Mouse (Mus musculus) heart, embryonic 12.5 days (tissue): ENCODE data around the gene Pnpla7. TPM values are rescaled to one million over a fixed set of nuclear protein-coding genes. Genes with fewer than 3 reads are reported as not detected.
A peak's percentile ranks its signal among the peaks of the same experiment; 100 is the strongest.
"Not testable (repeated sequence)": the region's sequence is repeated elsewhere in the genome, so short reads cannot be mapped to it uniquely, and the experiment has no call there.

Experiments used
- ATAC-seq: fragments of 200-750 bp; cut with Nextera tagmentation; 2 replicates; pipeline ENCODE4 v1.8.0; 2017; ENCODE audit warnings: moderate TSS enrichment, moderate library complexity; ENCODE audit not compliant: insufficient number of reproducible peaks, low FRiP score
- H3K27ac ChIP-seq: fragments of 300-500 bp; sonication (generic); 2 replicates; pipeline ENCODE4 v1.5.1; 2016; ENCODE audit warnings: mild to moderate bottlenecking, moderate library complexity; ENCODE audit not compliant: poor library complexity, severe bottlenecking
- H3K27me3 ChIP-seq: fragments of 300-500 bp; sonication (generic); replicated peaks from 2 replicates; pipeline ENCODE4 v1.6.1; 2016; ENCODE audit warnings: mild to moderate bottlenecking, moderate library complexity
- H3K36me3 ChIP-seq: fragments of 300-500 bp; sonication (generic); 2 replicates; pipeline ENCODE4 v1.6.1; 2016; ENCODE audit warnings: mild to moderate bottlenecking, moderate library complexity
- H3K4me1 ChIP-seq: fragments of 300-500 bp; sonication (generic); replicated peaks from 2 replicates; pipeline ENCODE4 v1.6.1; 2016; ENCODE audit warnings: mild to moderate bottlenecking
- H3K4me2 ChIP-seq: fragments of 300-500 bp; sonication (generic); 2 replicates; pipeline ENCODE4 v1.6.1; 2016; ENCODE audit warnings: mild to moderate bottlenecking, moderate library complexity
- H3K4me3 ChIP-seq: fragments of 300-500 bp; sonication (generic); 2 replicates; pipeline ENCODE4 v1.5.1; 2016; ENCODE audit warnings: mild to moderate bottlenecking
- H3K9ac ChIP-seq: fragments of 300-500 bp; sonication (generic); 2 replicates; pipeline ENCODE4 v1.6.1; 2016; ENCODE audit warnings: mild to moderate bottlenecking, moderate library complexity
- H3K9me3 ChIP-seq: fragments of 300-500 bp; sonication (generic); replicated peaks from 2 replicates; pipeline ENCODE4 v1.6.1; 2016; ENCODE audit warnings: mild to moderate bottlenecking, moderate library complexity
- WGBS: fragments of 180-500 bp; shearing (Covaris S2); methylation state at CpG from one replicate; pipeline ENCODE4 v1.1.7; 2016; 5-methylcytosine and 5-hydroxymethylcytosine counted together
- polyA plus RNA-seq: library from polyadenylated mRNA; unstranded; fragments of >200 nt; fragmentation: Nextera tagmentation; extraction: Ambion mirVana; gene quantifications from 2 replicates; pipeline ENCODE4 v1.2.1, GENCODE M21; 2016

Gene Pnpla7
- 9.5 and 11.3 TPM in 2 replicates for polyA plus RNA-seq

DNA sequence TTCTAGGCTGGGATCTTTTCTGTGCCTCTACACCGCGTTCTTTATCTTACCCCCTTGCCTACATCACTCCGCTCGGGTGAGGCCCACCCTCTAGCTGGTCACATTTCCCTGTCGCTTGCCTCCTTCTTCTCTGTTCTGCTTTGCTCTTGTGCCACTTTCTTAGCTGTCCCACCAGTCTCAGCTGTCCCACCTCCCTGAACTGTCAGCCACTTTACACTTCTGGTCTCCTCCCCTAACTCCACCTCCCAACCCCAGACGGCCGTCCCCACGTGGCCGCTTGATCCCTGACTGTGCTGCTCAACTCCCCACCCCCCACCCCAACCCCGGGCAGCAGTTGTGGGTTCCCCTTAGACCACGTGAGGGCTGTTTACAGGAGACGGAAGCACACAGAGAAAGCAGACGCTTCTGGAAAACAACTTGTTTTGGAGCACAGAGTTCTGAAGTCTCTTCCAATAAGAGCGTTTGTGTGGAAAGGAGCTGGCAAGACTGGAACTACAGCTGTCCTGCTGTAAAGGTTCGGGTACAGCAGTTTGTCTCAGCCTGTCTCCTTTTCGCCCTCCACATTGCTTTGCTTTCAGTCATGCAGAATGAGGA is at the start of gene Pnpla7:
Gene Pnpla7 (plus strand): TSS at position 330 of the 594 bp plus-strand sequence.
- under 1% methylated on average over 16 of the region's 16 CpGs for WGBS
- H3K4me1 ChIP-seq: peaks cover 13% of the 10 kb centered on the region
- peak; percentile 81 for ATAC-seq

GRCm38 (mm10) chr2:24926345-24926964 is 49.4 kb upstream of the Pnpla7 start:
- no peak for ATAC-seq
- 75% methylated on average over 9 of the region's 9 CpGs for WGBS
- Histone ChIP-seq H3K27me3 (peaks cover 5% of the 10 kb centered on the region; the same call in 1 of the 2 replicates), H3K36me3 (no peaks in the 10 kb centered on the region), H3K9ac (no peak overlapping the region), H3K4me1 (no peaks in the 10 kb centered on the region), H3K4me3 (no peak overlapping the region), H3K9me3 (no peaks in the 10 kb centered on the region), H3K27ac (no peak overlapping the region), H3K4me2 (no peak overlapping the region)

More for the DNA sequence above, at the start of gene Pnpla7:
- H3K27ac ChIP-seq: peak within 1 kb of the TSS; percentile 96
- peak within 1 kb of the TSS; percentile 95 for H3K9ac ChIP-seq
- no peaks in the 10 kb centered on the region for H3K9me3 ChIP-seq
- peak within 1 kb of the TSS; percentile 97 for H3K4me3 ChIP-seq
- H3K27me3 ChIP-seq: no peaks in the 10 kb centered on the region
- peaks cover 23% of the 10 kb centered on the region for H3K36me3 ChIP-seq
- peak within 1 kb of the TSS; percentile 98 for H3K4me2 ChIP-seq

DNA sequence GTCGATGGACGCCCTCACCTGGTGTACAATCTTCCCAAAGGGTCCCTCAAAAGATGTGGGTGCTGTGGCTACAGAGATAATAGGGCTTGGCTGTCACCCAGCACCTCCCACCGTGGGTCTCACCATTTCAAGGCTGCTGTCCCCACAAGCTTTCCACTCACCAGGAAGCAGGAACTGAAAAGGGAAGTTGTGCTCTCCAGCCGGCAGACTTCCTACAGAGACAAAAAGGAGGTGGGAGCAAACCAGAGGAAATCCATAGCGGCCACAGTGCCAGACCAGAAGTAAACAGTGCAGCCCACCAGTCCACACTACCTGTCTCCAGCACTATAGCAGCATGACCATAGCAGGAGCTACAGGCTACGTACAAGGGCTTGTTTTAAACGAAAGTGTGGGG is 48.9 kb upstream of the Pnpla7 start:
- H3K27me3 ChIP-seq: peaks cover 5% of the 10 kb centered on the region; the same call in 1 of the 2 replicates
- H3K9me3 ChIP-seq: no peaks in the 10 kb centered on the region
- no peak for ATAC-seq
- H3K9ac ChIP-seq: no peak overlapping the region
- H3K4me1 ChIP-seq: no peaks in the 10 kb centered on the region
- H3K4me2 ChIP-seq: no peak overlapping the region
- 59% methylated on average over 7 of the region's 7 CpGs for WGBS
- no peak overlapping the region for H3K27ac ChIP-seq
- H3K4me3 ChIP-seq: no peak overlapping the region
- H3K36me3 ChIP-seq: no peaks in the 10 kb centered on the region

DNA sequence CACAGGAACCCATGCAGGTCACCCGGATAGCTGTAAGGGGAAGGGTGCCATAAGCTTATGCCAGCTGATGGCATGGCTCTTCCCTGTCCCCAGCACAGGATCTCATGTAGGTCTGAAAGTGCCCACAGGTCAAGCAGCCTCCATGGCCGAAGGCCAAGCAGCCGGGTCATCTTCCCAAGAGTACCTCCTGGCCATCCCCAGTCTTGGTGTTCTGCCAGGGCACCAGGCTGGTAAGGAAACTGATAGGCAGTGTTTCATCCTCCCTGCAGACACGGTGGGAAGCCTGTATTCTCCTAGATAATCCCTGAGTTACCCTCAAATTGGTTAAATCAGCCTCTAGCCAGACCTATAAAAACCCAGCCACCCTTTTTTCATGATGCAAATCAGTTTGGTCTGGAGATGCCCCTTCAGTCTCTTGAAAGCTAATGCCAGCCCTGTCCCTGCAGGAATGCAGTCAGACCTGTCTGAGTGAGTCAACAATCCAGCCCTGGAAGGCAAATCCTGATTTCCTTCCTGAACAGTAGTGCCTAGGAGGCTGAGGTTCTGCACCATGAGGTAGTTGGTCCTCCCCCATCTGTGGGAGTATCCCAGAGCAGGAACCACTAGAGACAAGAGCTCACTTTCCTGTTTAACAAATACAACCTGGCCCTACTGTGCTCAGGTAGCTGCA is 47.9 kb upstream of the Pnpla7 start:
- no peak overlapping the region for H3K27ac ChIP-seq
- ATAC-seq: no peak
- no peaks in the 10 kb centered on the region for H3K36me3 ChIP-seq
- H3K4me2 ChIP-seq: no peak overlapping the region
- H3K9me3 ChIP-seq: no peaks in the 10 kb centered on the region
- peaks cover 5% of the 10 kb centered on the region; the same call in 1 of the 2 replicates for H3K27me3 ChIP-seq
- no peak overlapping the region for H3K4me3 ChIP-seq
- H3K4me1 ChIP-seq: no peaks in the 10 kb centered on the region
- 63% methylated on average over 4 of the region's 4 CpGs for WGBS
- no peak overlapping the region for H3K9ac ChIP-seq

DNA sequence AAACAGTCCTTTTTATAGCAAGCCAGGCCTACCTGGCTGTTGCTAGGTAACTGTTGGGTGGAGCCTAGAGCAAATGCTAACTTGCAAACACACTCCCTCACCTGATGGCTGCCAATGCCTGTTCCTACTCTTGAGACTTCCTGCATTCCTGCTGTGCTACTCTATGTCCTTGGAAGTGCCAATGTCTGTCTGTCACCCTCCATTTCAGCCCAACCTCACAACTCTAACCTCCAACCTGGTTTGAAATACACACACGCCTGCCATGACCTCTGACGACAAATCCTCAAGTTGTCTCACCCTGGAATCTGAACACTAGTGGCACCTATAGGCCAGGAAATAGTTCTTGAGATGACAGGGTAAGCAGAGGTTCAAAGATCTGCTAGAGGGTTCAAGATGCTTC is 46.7 kb upstream of the Pnpla7 start:
- Histone ChIP-seq H3K9me3 (no peaks in the 10 kb centered on the region), H3K27ac (no peak overlapping the region), H3K4me1 (peaks cover 1% of the 10 kb centered on the region), H3K4me2 (no peak overlapping the region), H3K27me3 (peaks cover 5% of the 10 kb centered on the region; the same call in 1 of the 2 replicates), H3K36me3 (no peaks in the 10 kb centered on the region), H3K4me3 (no peak overlapping the region), H3K9ac (no peak overlapping the region)
- 54% methylated on average over 2 of the region's 2 CpGs for WGBS
- ATAC-seq: no peak

DNA sequence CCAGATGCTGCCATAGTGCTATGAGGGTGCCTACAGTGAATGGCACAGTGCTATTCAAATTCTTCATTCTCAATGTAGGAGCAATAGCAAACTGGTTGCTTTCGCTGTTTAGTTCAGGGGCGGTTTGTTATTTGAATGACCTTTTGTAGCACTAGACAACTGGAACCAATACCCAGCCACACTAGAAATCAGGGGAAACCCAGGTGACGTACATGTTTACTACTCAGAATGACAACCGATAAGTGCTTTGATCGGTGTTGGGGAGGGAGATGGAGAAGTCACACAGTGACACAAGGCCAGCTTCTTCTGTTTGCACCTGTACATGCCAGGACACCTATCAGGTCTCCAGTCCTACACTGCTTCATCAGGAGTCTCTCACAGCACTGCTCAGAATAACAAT is 46.2 kb upstream of the Pnpla7 start:
- Histone ChIP-seq H3K9me3 (no peaks in the 10 kb centered on the region), H3K27me3 (peaks cover 5% of the 10 kb centered on the region; the same call in 1 of the 2 replicates), H3K36me3 (no peaks in the 10 kb centered on the region), H3K4me3 (no peak overlapping the region), H3K4me1 (peaks cover 6% of the 10 kb centered on the region), H3K27ac (no peak overlapping the region), H3K4me2 (no peak overlapping the region), H3K9ac (no peak overlapping the region)
- 87% methylated on average over 5 of the region's 5 CpGs for WGBS
- ATAC-seq: no peak

DNA sequence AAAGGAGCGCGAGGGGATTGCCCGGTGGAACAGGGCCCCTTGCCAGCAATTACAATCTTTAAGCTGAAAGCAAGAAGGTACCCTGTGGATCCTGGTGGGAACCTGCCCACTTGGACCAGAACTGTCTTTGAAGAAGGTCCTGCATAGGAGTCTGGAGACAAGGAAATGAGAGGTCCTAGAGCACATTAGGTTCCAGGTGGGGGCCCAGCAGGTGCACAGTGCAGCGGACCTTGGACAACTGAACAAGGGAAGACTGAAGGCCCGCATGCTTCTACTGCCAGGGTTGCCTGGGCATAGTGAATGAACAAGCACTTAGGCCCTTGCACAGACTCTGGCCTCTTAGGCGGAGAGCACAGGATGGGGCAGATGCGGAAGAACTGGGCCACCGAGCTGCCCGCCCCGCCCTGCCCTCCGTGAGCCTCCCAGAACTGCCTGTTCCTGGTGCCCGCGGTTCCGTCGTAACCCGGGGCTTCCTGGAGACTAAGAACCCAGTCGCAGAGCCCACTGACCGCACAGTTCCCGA is 41.3 kb upstream of the Pnpla7 start:
- 6% methylated on average over 19 of the region's 19 CpGs for WGBS
- Histone ChIP-seq H3K27ac (no peak overlapping the region), H3K9ac (peak overlapping the region; percentile 71), H3K27me3 (peaks cover 9% of the 10 kb centered on the region), H3K4me2 (peak overlapping the region; percentile 94), H3K4me3 (peak overlapping the region; percentile 64), H3K4me1 (peaks cover 11% of the 10 kb centered on the region), H3K36me3 (no peaks in the 10 kb centered on the region), H3K9me3 (no peaks in the 10 kb centered on the region)
- ATAC-seq: peak; percentile 68

DNA sequence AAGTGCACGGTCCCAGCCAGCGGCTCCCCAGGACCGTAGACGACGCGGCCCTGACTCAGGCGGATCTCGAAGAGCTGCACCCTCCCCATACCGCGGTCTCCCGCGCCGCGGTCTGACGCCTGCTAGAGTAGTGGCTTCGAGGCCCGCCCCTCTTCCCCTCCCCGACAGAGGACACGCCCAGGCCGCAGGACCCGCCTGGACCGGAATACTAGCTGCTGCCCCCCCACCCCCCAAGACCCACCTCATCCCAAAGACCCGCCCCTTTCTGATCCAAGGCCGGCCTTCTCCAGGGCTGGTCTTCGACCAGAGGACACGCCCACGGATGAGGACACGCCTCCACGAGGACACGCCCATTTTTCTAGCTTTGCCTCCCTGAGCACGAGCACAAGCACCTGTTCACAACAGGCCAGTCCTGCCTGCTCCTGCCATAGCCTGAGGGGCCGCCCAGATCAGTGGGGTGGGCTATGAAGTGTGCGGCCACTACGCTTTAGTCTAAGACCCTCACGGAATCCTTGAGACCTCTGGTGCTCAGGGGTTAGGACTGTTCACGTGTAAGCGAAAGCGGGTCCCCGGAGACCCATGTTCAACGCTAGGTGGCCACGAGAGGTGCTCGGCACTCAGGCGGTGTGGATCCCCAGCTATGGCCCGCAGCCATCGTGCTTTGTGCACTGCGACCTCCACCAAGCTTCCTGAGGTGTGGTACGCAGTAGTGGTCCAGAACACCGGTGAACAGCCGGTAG is 40.6 kb upstream of the Pnpla7 start, which contains the start of gene Arrdc1:
Gene Arrdc1 (minus strand): TSS at position 196 of the 740 bp plus-strand sequence.
- H3K9ac ChIP-seq: peak within 1 kb of the TSS; percentile 71
- WGBS: under 1% methylated on average over 48 of the region's 49 CpGs
- no peaks in the 10 kb centered on the region for H3K9me3 ChIP-seq
- ATAC-seq: peak; percentile 95
- H3K4me3 ChIP-seq: peak within 1 kb of the TSS; percentile 64
- H3K27me3 ChIP-seq: peaks cover 13% of the 10 kb centered on the region; the same call in 1 of the 2 replicates
- H3K4me1 ChIP-seq: peaks cover 11% of the 10 kb centered on the region
- H3K4me2 ChIP-seq: peak within 1 kb of the TSS; percentile 94
- H3K27ac ChIP-seq: no peak within 1 kb of the TSS
- no peaks in the 10 kb centered on the region for H3K36me3 ChIP-seq

GRCm38 (mm10) chr2:24942092-24942491 is 33.7 kb upstream of the Pnpla7 start:
- H3K9me3 ChIP-seq: no peaks in the 10 kb centered on the region
- no peaks in the 10 kb centered on the region for H3K36me3 ChIP-seq
- no peaks in the 10 kb centered on the region for H3K4me1 ChIP-seq
- no peak overlapping the region for H3K9ac ChIP-seq
- peaks cover 13% of the 10 kb centered on the region; the same call in 1 of the 2 replicates for H3K27me3 ChIP-seq
- no peak overlapping the region for H3K27ac ChIP-seq
- H3K4me2 ChIP-seq: no peak overlapping the region
- no peak for ATAC-seq
- 66% methylated on average over 4 of the region's 4 CpGs for WGBS
- no peak overlapping the region for H3K4me3 ChIP-seq

DNA sequence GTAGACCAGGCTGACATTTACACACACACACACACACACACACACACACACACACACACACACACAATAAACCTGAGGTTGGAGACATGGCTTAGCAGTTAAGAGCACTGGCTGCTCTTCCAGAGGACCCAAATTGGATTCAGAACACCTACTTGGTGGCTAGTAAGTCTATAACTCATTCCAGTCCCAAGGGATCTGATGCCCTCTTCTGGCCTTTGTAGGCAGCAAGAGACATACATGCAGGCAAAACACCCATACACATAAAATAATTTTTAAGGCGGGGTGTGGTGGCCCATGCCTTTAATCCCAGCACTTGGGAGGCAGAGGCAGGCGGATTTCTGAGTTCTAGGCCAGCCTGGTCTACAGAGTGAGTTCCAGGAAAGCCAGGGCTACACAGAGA is 31.5 kb upstream of the Pnpla7 start:
- not testable (repeated sequence) for H3K4me3 ChIP-seq, H3K9ac ChIP-seq, H3K27me3 ChIP-seq, ATAC-seq, H3K4me2 ChIP-seq, H3K9me3 ChIP-seq, H3K27ac ChIP-seq, H3K4me1 ChIP-seq, H3K36me3 ChIP-seq
- WGBS: 36% methylated on average over 2 of the region's 2 CpGs
